Mouse (Mus musculus) megakaryocyte, embryonic 14.5 days (primary cell): ENCODE data around the gene Secisbp2. TPM values are rescaled to one million over a fixed set of nuclear protein-coding genes. Genes with fewer than 3 reads are reported as not detected.

ENCODE experiments used
- H3K27me3 ChIP-seq: replicated peaks from 2 replicates; pipeline ENCODE3; 2012; ENCODE audit warnings: inconsistent platforms
- H3K36me3 ChIP-seq: replicated peaks from 2 replicates; pipeline ENCODE3; 2012; ENCODE audit warnings: low read length, inconsistent platforms, mixed read lengths
- H3K4me1 ChIP-seq: 2 replicates; pipeline ENCODE4 v1.6.1; 2012; ENCODE audit warnings: inconsistent platforms
- H3K4me3 ChIP-seq: replicated peaks from 2 replicates; pipeline ENCODE3; 2012; ENCODE audit warnings: moderate library complexity, mild to moderate bottlenecking, inconsistent platforms
- H3K9me3 ChIP-seq: 2 replicates; pipeline ENCODE4 v1.6.1; 2012; ENCODE audit warnings: inconsistent platforms
- FLI1 ChIP-seq: IDR thresholded peaks from 2 replicates; pipeline ENCODE4 v1.6.1; 2012; ENCODE audit warnings: low read length, inconsistent platforms, mixed read lengths
- GATA1 ChIP-seq: IDR thresholded peaks from 3 replicates; pipeline ENCODE4 v1.6.1; 2012; ENCODE audit warnings: mixed read lengths, low read length, inconsistent platforms, borderline replicate concordance
- polyA plus RNA-seq: library from polyadenylated mRNA; stranded (reverse); fragments of >175 nt; gene quantifications from 2 replicates; pipeline ENCODE4 v1.2.3, GENCODE M21; 2012; ENCODE audit warnings: low replicate concordance; ENCODE audit not compliant: insufficient read depth

Secisbp2 gene
- polyA plus RNA-seq, 1 experiment = 21.6 TPM

GRCm38 (mm10) chr13:51679332-51679731 lies 27.8 kb downstream of the Secisbp2 start:
- Histone ChIP-seq H3K9me3 (no peaks in the 10 kb centered on the region), H3K4me1 (peaks cover 53% of the 10 kb centered on the region), H3K4me3 (peak overlapping the region; percentile 6), H3K27me3 (no peaks in the 10 kb centered on the region), H3K36me3 (peaks cover 100% of the 10 kb centered on the region)
- no peak for TF ChIP-seq FLI1
- TF ChIP-seq GATA1 = no peak

GRCm38 (mm10) chr13:51681076-51681475 lies 29.6 kb downstream of the Secisbp2 start:
- no peak for TF ChIP-seq FLI1
- no peaks in the 10 kb centered on the region for H3K27me3 ChIP-seq
- H3K4me1 ChIP-seq = peaks cover 67% of the 10 kb centered on the region
- H3K36me3 ChIP-seq = peaks cover 100% of the 10 kb centered on the region
- no peak overlapping the region for H3K4me3 ChIP-seq
- no peaks in the 10 kb centered on the region for H3K9me3 ChIP-seq

GRCm38 (mm10) chr13:51681634-51682033 lies 30.1 kb downstream of the Secisbp2 start:
- Histone ChIP-seq H3K9me3 (no peaks in the 10 kb centered on the region), H3K36me3 (peaks cover 99% of the 10 kb centered on the region), H3K27me3 (no peaks in the 10 kb centered on the region), H3K4me1 (peaks cover 66% of the 10 kb centered on the region), H3K4me3 (no peak overlapping the region)
- no peak for TF ChIP-seq GATA1
- no peak for TF ChIP-seq FLI1

GRCm38 (mm10) chr13:51685290-51685966 lies 33.9 kb downstream of the Secisbp2 start:
- H3K36me3 ChIP-seq = peaks cover 98% of the 10 kb centered on the region
- no peaks in the 10 kb centered on the region for H3K9me3 ChIP-seq
- no peak overlapping the region for H3K4me3 ChIP-seq
- TF ChIP-seq FLI1 = no peak
- no peak for TF ChIP-seq GATA1
- H3K27me3 ChIP-seq = no peaks in the 10 kb centered on the region
- H3K4me1 ChIP-seq = peaks cover 61% of the 10 kb centered on the region

GRCm38 (mm10) chr13:51686966-51687365 lies 35.5 kb downstream of the Secisbp2 start:
- H3K27me3 ChIP-seq = no peaks in the 10 kb centered on the region
- peaks cover 64% of the 10 kb centered on the region for H3K4me1 ChIP-seq
- no peaks in the 10 kb centered on the region for H3K9me3 ChIP-seq
- TF ChIP-seq FLI1 (no peak), GATA1 (no peak)
- H3K36me3 ChIP-seq = peaks cover 96% of the 10 kb centered on the region
- H3K4me3 ChIP-seq = no peak overlapping the region

GRCm38 (mm10) chr13:51688688-51689087 lies 37.2 kb downstream of the Secisbp2 start:
- no peak overlapping the region for H3K4me3 ChIP-seq
- H3K9me3 ChIP-seq = no peaks in the 10 kb centered on the region
- peaks cover 95% of the 10 kb centered on the region for H3K36me3 ChIP-seq
- peaks cover 64% of the 10 kb centered on the region for H3K4me1 ChIP-seq
- TF ChIP-seq GATA1 (no peak), FLI1 (no peak)
- H3K27me3 ChIP-seq = no peaks in the 10 kb centered on the region

- no peak for TF ChIP-seq FLI1
- TF ChIP-seq GATA1 = no peak
- no peak overlapping the region for H3K4me3 ChIP-seq
- H3K4me1 ChIP-seq = peaks cover 45% of the 10 kb centered on the region
- H3K36me3 ChIP-seq = peaks cover 96% of the 10 kb centered on the region
- H3K9me3 ChIP-seq = no peaks in the 10 kb centered on the region
- H3K27me3 ChIP-seq = no peaks in the 10 kb centered on the region
Observed at GRCm38 (mm10) chr13:51696481-51696880, 45.0 kb downstream of the Secisbp2 start.

- H3K36me3 ChIP-seq = peaks cover 99% of the 10 kb centered on the region
- H3K9me3 ChIP-seq = no peaks in the 10 kb centered on the region
- H3K4me1 ChIP-seq = peaks cover 44% of the 10 kb centered on the region
- H3K27me3 ChIP-seq = no peaks in the 10 kb centered on the region
- H3K4me3 ChIP-seq = no peak overlapping the region
- TF ChIP-seq FLI1 = no peak
- no peak for TF ChIP-seq GATA1
Observed at GRCm38 (mm10) chr13:51697455-51697854, 46.0 kb downstream of the Secisbp2 start.

- TF ChIP-seq GATA1 = no peak
- TF ChIP-seq FLI1 = no peak
- no peaks in the 10 kb centered on the region for H3K27me3 ChIP-seq
- H3K4me3 ChIP-seq = no peak overlapping the region
- peaks cover 99% of the 10 kb centered on the region for H3K36me3 ChIP-seq
- H3K4me1 ChIP-seq = peaks cover 44% of the 10 kb centered on the region
- no peaks in the 10 kb centered on the region for H3K9me3 ChIP-seq
Observed at GRCm38 (mm10) chr13:51697897-51698296, 46.4 kb downstream of the Secisbp2 start.

- Histone ChIP-seq H3K9me3 (no peaks in the 10 kb centered on the region), H3K27me3 (no peaks in the 10 kb centered on the region), H3K4me1 (peaks cover 44% of the 10 kb centered on the region), H3K4me3 (no peak overlapping the region), H3K36me3 (peaks cover 99% of the 10 kb centered on the region)
- TF ChIP-seq FLI1 (no peak), GATA1 (no peak)
Observed at GRCm38 (mm10) chr13:51698318-51698717, 46.8 kb downstream of the Secisbp2 start.

GRCm38 (mm10) chr13:51703893-51704292 lies 52.4 kb downstream of the Secisbp2 start:
- no peak overlapping the region for H3K4me3 ChIP-seq
- peaks cover 40% of the 10 kb centered on the region for H3K4me1 ChIP-seq
- TF ChIP-seq FLI1 (no peak), GATA1 (no peak)
- peaks cover 98% of the 10 kb centered on the region for H3K36me3 ChIP-seq
- H3K27me3 ChIP-seq = no peaks in the 10 kb centered on the region
- no peaks in the 10 kb centered on the region for H3K9me3 ChIP-seq
